Mouse (Mus musculus) MN1 (cell line): Measurements from ENCODE around the gene Sarnp.
A peak's percentile ranks its signal among the peaks of the same experiment; 100 is the strongest.

Experiments
- DNase-seq: peaks from one replicate; pipeline ENCODE4 v3.0.0-alpha.2; 2016; ENCODE audit warnings: low spot score

The Sarnp gene

DNA sequence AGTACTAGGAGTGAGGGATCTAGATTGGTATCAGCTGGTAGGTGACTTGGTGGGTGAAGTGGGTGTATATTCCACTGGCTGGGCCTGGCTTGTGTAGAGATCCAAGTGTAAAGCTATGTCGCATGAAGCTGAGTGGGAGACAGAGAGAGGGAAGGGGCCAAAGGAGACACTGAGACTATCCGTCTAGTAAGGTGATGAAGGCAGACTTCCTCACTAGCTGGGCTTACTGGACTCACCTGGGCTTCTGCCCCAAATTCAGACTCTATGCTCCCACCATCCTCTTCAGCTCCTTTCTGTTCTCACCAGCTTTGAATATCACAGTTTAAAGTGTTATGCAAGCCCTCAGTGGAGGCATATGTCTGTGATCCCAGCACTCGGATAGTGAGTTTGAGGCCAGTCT, 99.5 kb downstream of the Sarnp start:
- no peak for DNase-seq

DNA sequence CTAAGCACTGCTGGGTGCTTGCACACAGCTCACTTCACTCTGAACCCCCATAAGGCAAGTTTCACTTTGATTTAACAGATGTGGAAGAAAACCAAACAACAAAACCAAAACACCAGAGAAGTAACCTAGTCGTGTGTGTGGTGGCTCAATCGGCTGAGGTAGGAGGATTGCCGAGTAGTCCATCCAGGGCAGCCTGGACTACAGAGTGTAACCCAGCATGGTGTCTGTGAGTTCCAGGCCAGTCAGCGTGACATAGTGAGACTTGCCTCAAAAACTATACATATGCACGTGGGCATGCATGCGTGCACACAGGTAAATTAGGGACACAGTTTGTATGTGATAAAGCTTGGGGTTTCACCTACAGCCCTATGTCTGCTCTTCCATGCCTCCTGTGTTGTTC, 100.3 kb downstream of the Sarnp start:
- no peak for DNase-seq

DNA sequence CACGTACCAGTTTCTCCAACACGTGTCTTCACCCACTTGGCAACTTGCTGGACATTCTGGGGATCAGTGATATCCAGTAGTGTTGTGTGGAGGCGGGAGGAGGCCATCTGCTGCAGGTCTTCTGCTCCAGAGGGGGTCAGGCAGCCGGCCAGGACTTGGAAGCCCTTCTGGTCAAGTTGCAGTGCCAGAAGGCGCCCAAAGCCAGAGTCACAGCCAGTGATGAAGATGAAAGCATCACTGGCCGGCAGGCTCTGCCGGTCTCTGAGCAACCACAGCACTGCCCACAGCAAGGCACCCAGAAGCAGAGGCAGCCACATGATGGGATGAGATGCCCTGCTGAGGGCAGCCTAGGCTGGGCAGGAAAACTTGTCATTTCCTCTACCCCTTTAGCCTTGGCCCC, 101.1 kb downstream of the Sarnp start:
- DNase-seq: peak; percentile 90

DNA sequence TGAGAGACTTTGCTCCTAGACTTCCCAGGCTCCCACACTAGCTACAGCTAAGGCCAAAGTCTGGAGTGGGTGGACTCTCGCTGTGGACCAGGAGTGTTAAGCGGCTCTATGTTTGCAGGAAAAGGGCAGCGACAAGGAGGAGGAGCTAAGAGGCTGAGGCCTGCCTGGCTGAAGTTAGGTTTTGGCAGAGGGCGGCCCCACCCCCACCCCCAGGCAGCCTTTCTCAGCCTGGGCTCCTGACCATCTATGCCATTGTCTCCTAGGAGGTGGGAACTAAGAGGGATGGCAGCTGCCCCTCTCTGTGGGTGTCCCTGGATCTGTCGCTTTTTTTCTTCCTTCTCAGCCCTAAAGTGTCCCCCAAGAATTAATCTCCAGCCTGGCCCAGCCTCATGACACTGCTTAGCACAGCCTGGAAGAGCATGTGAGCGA, 102.1 kb downstream of the Sarnp start:
- DNase-seq: peak; percentile 49

DNA sequence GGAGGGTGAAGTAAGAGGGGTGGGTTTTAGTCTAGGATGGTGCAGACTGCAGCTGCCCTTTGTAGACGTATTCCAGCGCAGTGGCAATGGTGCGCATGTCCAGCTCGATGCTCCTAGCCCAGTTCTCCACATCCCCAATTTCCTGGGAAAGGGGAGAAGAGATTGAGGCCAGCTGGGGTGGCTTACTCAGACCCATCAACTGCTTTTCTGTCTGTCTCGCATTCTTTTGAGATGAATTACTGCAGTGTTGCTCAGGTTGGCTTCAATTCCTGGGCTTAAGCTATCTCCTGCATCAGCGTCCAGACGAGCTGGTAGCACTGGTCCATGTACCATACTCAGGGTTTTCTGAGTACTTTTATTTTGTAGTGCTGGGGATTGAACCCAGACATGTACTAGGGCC, 102.8 kb downstream of the Sarnp start:
- DNase-seq: no peak

DNA sequence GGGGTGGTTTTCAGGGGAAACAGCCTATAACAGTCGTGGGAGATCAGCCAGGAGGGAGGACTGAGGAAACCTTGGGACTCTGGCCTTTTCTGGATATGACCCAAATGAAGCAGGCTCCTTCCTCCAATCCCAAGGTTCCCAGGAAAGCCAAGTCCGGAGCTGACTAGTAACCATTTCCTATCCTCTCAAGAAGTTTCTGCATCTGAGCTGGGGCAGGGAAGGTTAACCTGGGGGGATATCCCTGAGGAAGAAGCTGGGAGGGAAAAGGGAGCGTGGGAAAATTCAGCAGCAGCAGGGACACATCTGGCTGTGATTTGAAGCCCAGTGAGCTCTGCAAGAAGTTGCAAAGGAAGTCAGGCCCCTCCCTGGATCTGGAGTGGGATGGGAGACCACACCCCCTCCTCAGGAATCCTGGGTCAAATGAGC, 103.6 kb downstream of the Sarnp start:
- no peak for DNase-seq

DNA sequence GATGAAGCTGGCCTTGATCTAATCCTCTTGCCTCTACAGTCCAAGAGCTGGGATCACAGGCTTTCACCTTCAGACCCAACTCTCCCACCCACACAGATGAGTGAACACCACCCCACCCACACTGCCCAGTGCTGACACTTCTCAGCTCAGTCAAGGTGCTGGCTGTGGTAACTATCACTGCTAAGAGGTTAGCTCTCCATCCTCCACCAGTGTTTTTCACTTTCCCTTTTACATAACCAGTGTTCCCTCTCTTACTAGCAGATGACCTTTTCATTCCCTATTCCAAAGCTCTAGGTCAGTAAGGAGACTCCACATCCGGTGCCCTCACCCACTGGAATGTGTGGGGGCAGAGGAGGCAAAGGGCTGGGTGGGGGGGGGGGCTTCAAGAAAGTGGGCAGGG, 104.1 kb downstream of the Sarnp start:
- no peak for DNase-seq

DNA sequence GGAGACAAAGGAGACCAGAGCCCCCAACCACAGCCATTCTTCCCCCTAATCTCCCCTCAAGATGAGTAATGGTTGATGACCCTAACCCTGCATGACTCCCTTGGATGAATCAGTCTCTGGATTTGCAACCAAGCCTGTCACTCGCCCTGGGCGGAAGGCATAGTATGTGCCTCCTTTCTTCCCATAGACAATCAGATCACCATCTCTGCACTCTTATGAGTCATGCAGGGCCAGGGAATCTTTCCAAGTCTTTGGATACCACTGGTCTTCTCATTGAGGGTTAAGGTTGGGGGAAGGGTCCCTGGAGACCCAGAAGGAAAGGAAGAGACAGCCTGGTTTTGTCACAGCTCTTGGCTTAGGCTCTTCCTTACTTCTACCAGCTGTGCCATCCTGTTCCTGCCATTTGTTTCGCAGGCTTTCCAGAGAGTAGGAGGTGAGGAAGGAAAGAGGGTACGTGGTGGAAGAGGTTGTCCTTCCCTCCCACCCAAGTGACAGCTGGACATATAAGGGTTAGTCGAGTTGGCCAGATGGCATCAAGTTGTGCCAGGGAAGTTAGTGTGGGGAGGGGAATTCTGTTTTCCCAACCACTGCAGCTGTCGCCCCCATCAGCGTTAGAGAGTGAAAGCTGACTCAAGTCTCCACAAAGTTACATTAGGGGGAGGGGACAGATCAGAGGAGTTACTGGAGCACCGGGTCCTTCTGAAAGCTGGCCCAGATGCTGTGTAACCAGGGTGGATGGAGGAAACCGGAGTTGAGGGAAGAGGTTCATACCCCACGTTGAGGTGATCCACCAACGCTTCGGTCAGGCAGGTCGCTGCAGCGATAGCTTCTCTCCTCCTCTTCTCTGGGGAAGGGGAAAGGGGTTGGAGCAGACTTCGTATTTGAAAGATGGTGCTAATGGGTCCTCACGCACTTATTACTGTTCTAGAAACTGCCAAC, 105.0 kb downstream of the Sarnp start:
- peak; percentile 94 for DNase-seq

DNA sequence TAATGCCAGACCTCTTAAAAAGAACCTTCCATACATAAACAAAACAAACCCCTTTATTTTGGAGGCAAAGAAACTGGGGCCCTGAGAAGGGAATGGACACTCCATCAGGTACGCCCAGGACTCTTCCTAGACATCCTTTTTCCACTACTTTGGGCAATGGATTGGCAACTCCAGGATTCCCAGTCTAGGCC, 105.6 kb downstream of the Sarnp start, which contains the start of gene Rdh5:
Gene Rdh5, minus strand, starts transcription at position 67 of the 191 bp plus-strand sequence.
- DNase-seq: no peak

DNA sequence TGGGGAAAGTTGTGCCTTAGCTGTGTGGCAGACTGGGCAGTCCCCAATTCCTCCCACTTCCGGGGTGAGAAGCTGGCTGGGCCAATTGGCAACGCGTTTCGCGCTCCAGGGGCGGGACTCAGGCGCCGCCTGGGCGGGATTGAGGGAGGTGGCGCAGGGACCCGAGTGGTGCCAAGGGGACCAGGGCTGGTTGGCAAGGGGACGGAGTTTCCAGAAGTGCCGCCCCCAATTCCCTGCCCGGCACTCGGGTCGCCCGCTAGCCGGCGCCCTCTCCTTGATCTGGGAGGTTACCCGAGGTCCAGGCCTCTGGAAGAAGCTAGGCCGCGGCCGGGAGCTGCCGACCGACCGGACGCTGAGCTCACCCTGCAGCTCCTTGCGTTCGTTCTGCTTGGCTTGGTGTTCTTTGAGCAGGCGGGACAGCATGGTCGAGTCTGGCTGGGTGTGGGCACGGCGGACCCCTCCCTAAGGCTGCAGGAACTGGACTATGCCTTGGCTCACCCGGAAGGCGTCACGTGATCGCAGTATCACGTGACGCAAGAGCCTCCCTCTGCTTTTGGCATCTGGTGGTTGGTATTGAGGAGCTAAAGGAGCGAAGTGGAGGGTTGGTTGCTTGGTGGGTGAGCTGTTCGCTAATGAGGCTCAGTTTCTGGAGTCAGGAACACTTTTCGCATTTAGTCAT, 106.0 kb downstream of the Sarnp start:
- peak; percentile 99 for DNase-seq

DNA sequence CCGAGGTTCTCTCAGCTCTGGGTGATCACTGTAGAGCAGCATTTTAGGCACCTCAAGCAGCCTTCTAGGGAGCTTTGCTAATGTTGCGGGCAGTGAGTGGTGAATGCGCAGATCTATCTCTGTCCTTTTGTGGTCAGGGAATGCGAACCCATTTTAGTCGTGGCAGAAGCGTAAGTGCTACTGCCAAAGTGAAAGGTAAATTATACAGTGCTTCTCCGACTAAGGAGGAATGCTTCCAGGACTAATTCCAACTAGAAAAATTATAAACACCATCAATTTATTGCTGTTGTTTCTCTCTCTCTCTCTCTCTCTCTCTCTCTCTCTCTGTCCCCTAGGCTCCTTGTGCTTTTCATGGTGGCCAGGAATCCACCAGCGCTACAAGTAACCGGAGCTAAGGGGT, 106.8 kb downstream of the Sarnp start, which contains the start of gene Bloc1s1:
Gene Bloc1s1, minus strand, starts transcription at position 101 of the 400 bp plus-strand sequence.
- no peak for DNase-seq
